Mouse (Mus musculus) embryonic facial prominence, embryonic 14.5 days (tissue): ENCODE results near the gene Orc6. TPM values are rescaled to one million over a fixed set of nuclear protein-coding genes. Genes with fewer than 3 reads are reported as not detected.
A peak's percentile ranks its signal among the peaks of the same experiment; 100 is the strongest.

Experiments
- ATAC-seq: fragments of 200-750 bp; cut with Nextera tagmentation; 2 replicates; pipeline ENCODE4 v1.8.0; 2017; ENCODE audit warnings: low read depth, moderate number of reproducible peaks, moderate TSS enrichment
- DNase-seq: peaks from one replicate; pipeline ENCODE4 v3.0.0-alpha.2; 2015; ENCODE audit warnings: low spot score
- H3K27ac ChIP-seq: fragments of 300-500 bp; sonication (generic); replicated peaks from 2 replicates; pipeline ENCODE4 v1.5.1; 2014; ENCODE audit warnings: low read depth, mild to moderate bottlenecking, low read length, moderate library complexity
- H3K27me3 ChIP-seq: fragments of 300-500 bp; sonication (generic); replicated peaks from 2 replicates; pipeline ENCODE4 v1.6.1; 2014; ENCODE audit warnings: low read length; ENCODE audit not compliant: control insufficient read depth, insufficient read depth
- H3K36me3 ChIP-seq: fragments of 300-500 bp; sonication (generic); 2 replicates; pipeline ENCODE4 v1.6.1; 2014; ENCODE audit warnings: low read length, mixed read lengths; ENCODE audit not compliant: control insufficient read depth, insufficient read depth
- H3K4me1 ChIP-seq: fragments of 300-500 bp; sonication (generic); 2 replicates; pipeline ENCODE4 v1.6.1; 2014; ENCODE audit warnings: antibody characterized with exemption, low read length; ENCODE audit not compliant: control insufficient read depth, insufficient read depth
- H3K4me2 ChIP-seq: fragments of 300-500 bp; sonication (generic); 2 replicates; pipeline ENCODE4 v1.6.1; 2014; ENCODE audit warnings: low read depth, mild to moderate bottlenecking, low read length, moderate library complexity, mixed read lengths
- H3K4me3 ChIP-seq: fragments of 300-500 bp; sonication (generic); 2 replicates; pipeline ENCODE4 v1.5.1; 2014; ENCODE audit warnings: low read depth, mild to moderate bottlenecking, low read length
- H3K9ac ChIP-seq: fragments of 300-500 bp; sonication (generic); 2 replicates; pipeline ENCODE4 v1.6.1; 2014; ENCODE audit warnings: low read depth, mild to moderate bottlenecking, low read length, moderate library complexity, mixed read lengths
- H3K9me3 ChIP-seq: fragments of 300-500 bp; sonication (generic); 2 replicates; pipeline ENCODE4 v1.6.1; 2016; ENCODE audit warnings: low read length; ENCODE audit not compliant: control insufficient read depth
- WGBS: fragments of 180-500 bp; shearing (Covaris S2); extraction: QIAGEN DNeasy Blood & Tissue Kit; methylation state at CpG from one replicate; pipeline ENCODE4 v1.1.7; 2014; 5-methylcytosine and 5-hydroxymethylcytosine counted together
- polyA plus RNA-seq: library from polyadenylated mRNA; unstranded; fragments of >200 nt; fragmentation: Nextera tagmentation; extraction: Ambion mirVana; gene quantifications from 2 replicates; pipeline ENCODE4 v1.2.1, GENCODE M21; 2014

Orc6 gene
- polyA plus RNA-seq, 1 experiment from 2014 or later: 90.7 TPM

DNA sequence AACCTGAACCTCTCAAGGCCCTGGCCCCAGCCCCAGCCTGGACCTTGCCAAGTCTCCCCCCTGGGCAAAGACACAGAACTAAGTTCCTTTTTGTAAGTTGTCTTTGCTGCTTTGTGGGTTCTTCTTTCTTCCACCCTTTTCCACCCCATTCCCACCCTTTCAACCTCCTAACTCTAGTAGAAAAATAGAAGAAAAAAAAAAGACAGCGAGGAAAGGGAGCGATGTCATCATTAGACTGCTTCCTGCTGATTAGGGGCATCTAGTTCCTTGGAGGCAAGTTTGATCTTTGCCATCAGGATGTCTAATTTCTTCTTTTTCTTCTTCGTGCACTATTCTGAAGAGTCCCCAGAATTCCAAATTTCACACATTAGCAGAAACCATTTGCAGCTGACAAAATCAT lies 13.6 kb downstream of the Orc6 start:
- no peak overlapping the region for H3K27ac ChIP-seq
- H3K27me3 ChIP-seq: no peaks in the 10 kb centered on the region
- H3K9me3 ChIP-seq: no peaks in the 10 kb centered on the region
- H3K4me1 ChIP-seq: no peaks in the 10 kb centered on the region
- H3K9ac ChIP-seq: no peak overlapping the region
- ATAC-seq (no peak), DNase-seq (no peak)
- H3K4me2 ChIP-seq: no peak overlapping the region
- WGBS: 79% methylated on average over 3 of the region's 3 CpGs
- no peak overlapping the region for H3K4me3 ChIP-seq
- peaks cover 11% of the 10 kb centered on the region for H3K36me3 ChIP-seq

GRCm38 (mm10) chr8:85318534-85318933 lies 19.1 kb downstream of the Orc6 start:
- Histone ChIP-seq H3K36me3 (no peaks in the 10 kb centered on the region), H3K9ac (no peak overlapping the region), H3K4me1 (no peaks in the 10 kb centered on the region), H3K27ac (no peak overlapping the region), H3K9me3 (no peaks in the 10 kb centered on the region), H3K4me3 (no peak overlapping the region), H3K27me3 (no peaks in the 10 kb centered on the region), H3K4me2 (no peak overlapping the region)
- ATAC-seq (no peak), DNase-seq (no peak)
- WGBS: 86% methylated on average over 4 of the region's 4 CpGs

DNA sequence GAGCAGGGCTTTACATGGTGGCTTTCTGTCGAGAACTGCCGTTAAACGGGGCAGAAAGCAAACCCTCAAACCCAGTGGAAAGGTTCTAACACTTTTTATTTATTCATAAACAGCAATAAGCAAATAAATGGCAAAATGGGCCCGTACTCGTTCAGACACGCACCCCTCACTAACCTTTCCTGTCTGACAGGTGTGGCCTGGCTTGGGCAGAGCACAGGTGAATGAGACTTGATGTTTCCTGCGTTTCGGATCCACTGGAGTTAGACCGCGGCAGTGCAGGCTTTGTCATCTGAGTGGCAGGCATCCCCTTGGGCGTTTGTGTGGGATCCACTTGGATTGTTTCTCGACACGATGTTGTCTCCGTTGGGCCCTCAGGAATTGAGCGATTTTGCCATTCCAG lies 22.5 kb downstream of the Orc6 start:
- H3K9me3 ChIP-seq: no peaks in the 10 kb centered on the region
- H3K9ac ChIP-seq: no peak overlapping the region
- no peak overlapping the region for H3K4me2 ChIP-seq
- DNase-seq: no peak
- H3K4me1 ChIP-seq: no peaks in the 10 kb centered on the region
- H3K27me3 ChIP-seq: no peaks in the 10 kb centered on the region
- no peak overlapping the region for H3K4me3 ChIP-seq
- H3K36me3 ChIP-seq: no peaks in the 10 kb centered on the region
- 77% methylated on average over 15 of the region's 15 CpGs for WGBS
- ATAC-seq: no peak
- H3K27ac ChIP-seq: no peak overlapping the region

DNA sequence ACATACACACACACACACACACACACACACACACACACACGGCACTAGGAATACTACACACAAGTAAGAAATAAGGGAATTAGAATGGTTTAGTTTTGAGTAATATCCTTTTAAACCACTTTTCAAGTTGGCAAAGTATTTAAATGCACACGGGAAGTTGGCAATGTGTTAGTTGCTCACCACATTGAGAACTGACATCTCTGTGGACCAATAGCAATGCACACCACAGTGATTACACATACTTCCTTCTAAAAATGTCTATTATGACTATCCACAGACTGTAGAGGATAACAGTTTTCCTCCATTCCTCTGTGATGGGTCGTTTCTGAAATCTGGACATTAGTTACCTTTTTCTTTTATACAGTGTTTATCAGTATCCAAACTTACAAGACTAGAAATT lies 23.7 kb downstream of the Orc6 start:
- H3K9ac ChIP-seq: no peak overlapping the region
- DNase-seq (no peak), ATAC-seq (no peak)
- H3K36me3 ChIP-seq: no peaks in the 10 kb centered on the region
- H3K27me3 ChIP-seq: no peaks in the 10 kb centered on the region
- H3K4me3 ChIP-seq: no peak overlapping the region
- no peaks in the 10 kb centered on the region for H3K9me3 ChIP-seq
- WGBS: 77% methylated on average over 3 of the region's 3 CpGs
- no peak overlapping the region for H3K27ac ChIP-seq
- no peaks in the 10 kb centered on the region for H3K4me1 ChIP-seq
- H3K4me2 ChIP-seq: no peak overlapping the region

DNA sequence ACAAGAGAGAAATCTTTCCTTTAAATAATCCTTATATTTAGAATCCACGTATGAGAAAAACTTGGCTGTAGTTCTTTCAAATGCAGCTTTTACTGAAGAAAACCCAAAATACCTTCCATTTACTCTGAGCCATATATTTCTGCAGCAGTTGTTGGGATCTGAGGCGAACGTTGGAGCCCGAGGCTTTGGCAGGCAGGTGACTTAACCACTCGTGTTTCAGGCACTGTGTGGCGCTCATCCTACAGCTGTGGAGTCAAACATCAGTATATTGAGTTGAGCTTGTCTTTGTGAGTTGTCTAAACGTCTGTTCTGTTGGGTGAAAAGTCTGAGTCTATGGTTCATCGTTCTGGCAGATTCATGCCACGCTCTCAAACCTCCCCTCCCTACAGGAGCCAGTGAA lies 27.6 kb downstream of the Orc6 start:
- Histone ChIP-seq H3K27ac (no peak overlapping the region), H3K9ac (no peak overlapping the region), H3K4me2 (no peak overlapping the region), H3K4me1 (no peaks in the 10 kb centered on the region), H3K36me3 (no peaks in the 10 kb centered on the region), H3K27me3 (no peaks in the 10 kb centered on the region), H3K4me3 (no peak overlapping the region), H3K9me3 (no peaks in the 10 kb centered on the region)
- no peak for ATAC-seq
- 71% methylated on average over 9 of the region's 9 CpGs for WGBS
- DNase-seq: no peak

DNA sequence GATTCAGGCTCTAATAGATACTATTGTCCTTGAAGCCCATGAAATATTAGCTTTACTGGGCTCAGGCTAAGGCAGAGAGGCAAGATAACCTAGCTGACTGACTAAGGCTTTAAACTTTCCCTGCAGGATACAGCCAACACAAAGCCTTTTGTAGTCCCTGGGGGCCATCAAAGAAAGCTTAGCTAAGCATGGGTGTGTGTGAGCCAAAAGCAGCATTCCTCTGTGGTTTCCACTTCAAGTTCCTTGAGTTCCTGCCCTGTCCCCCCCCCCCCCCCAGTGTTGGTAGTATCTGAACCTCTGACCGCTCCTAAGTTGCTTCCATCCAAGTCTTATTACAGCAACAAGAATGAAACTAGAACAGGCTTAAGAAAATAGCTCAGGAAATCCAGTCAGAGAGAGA lies 30.1 kb downstream of the Orc6 start:
- Histone ChIP-seq H3K27me3 (no peaks in the 10 kb centered on the region), H3K36me3 (no peaks in the 10 kb centered on the region), H3K9me3 (no peaks in the 10 kb centered on the region), H3K4me2 (no peak overlapping the region), H3K27ac (no peak overlapping the region), H3K4me3 (no peak overlapping the region), H3K4me1 (no peaks in the 10 kb centered on the region), H3K9ac (no peak overlapping the region)
- peak; percentile 58 for DNase-seq
- 67% methylated on average over 1 of the region's 1 CpGs for WGBS
- no peak for ATAC-seq

- DNase-seq (no peak), ATAC-seq (no peak)
- Histone ChIP-seq H3K9me3 (no peaks in the 10 kb centered on the region), H3K4me3 (no peak overlapping the region), H3K9ac (no peak overlapping the region), H3K27ac (no peak overlapping the region), H3K4me1 (no peaks in the 10 kb centered on the region), H3K27me3 (no peaks in the 10 kb centered on the region), H3K36me3 (no peaks in the 10 kb centered on the region), H3K4me2 (no peak overlapping the region)
Measured at GRCm38 (mm10) chr8:85335105-85335504, 35.7 kb downstream of the Orc6 start.

- Histone ChIP-seq H3K4me3 (no peak overlapping the region), H3K27me3 (no peaks in the 10 kb centered on the region), H3K9ac (no peak overlapping the region), H3K36me3 (no peaks in the 10 kb centered on the region), H3K9me3 (no peaks in the 10 kb centered on the region), H3K27ac (no peak overlapping the region), H3K4me2 (no peak overlapping the region), H3K4me1 (no peaks in the 10 kb centered on the region)
- DNase-seq: peak; percentile 11
- WGBS: 76% methylated on average over 6 of the region's 6 CpGs
- ATAC-seq: no peak
Measured at GRCm38 (mm10) chr8:85336211-85336933, 36.9 kb downstream of the Orc6 start.

GRCm38 (mm10) chr8:85337681-85338080 lies 38.2 kb downstream of the Orc6 start:
- ATAC-seq: 0 out of 2 replicates have a peak, but pooled peaks have one; percentile 26
- Histone ChIP-seq H3K9ac (no peak overlapping the region), H3K27ac (no peak overlapping the region), H3K36me3 (no peaks in the 10 kb centered on the region), H3K4me1 (no peaks in the 10 kb centered on the region), H3K4me2 (no peak overlapping the region), H3K4me3 (no peak overlapping the region), H3K9me3 (no peaks in the 10 kb centered on the region), H3K27me3 (no peaks in the 10 kb centered on the region)
- no peak for DNase-seq
- 64% methylated on average over 4 of the region's 4 CpGs for WGBS
